Mouse (Mus musculus) hindbrain, embryonic 10.5 days (tissue): ENCODE results near the gene D330020A13Rik. TPM values are rescaled to one million over a fixed set of nuclear protein-coding genes. Genes with fewer than 3 reads are reported as not detected.
A peak's percentile ranks its signal among the peaks of the same experiment; 100 is the strongest.

Source experiments
- DNase-seq: peaks from one replicate; pipeline ENCODE4 v3.0.0-alpha.2; 2017; ENCODE audit warnings: low spot score
- H3K27ac ChIP-seq: fragments of 300-500 bp; sonication (generic); 2 replicates; pipeline ENCODE4 v1.5.1; 2016; ENCODE audit warnings: mild to moderate bottlenecking, moderate library complexity
- H3K27me3 ChIP-seq: fragments of 300-500 bp; sonication (generic); 2 replicates; pipeline ENCODE4 v1.6.1; 2016; ENCODE audit warnings: mild to moderate bottlenecking; ENCODE audit not compliant: poor library complexity, insufficient read depth, severe bottlenecking
- H3K36me3 ChIP-seq: fragments of 300-500 bp; sonication (generic); 2 replicates; pipeline ENCODE4 v1.6.1; 2016; ENCODE audit warnings: mild to moderate bottlenecking, moderate library complexity
- H3K4me1 ChIP-seq: fragments of 300-500 bp; sonication (generic); replicated peaks from 2 replicates; pipeline ENCODE4 v1.6.1; 2016; ENCODE audit warnings: mild to moderate bottlenecking
- H3K4me3 ChIP-seq: fragments of 300-500 bp; sonication (generic); 2 replicates; pipeline ENCODE4 v1.5.1; 2016; ENCODE audit warnings: mild to moderate bottlenecking, moderate library complexity
- H3K9me3 ChIP-seq: fragments of 300-500 bp; sonication (generic); 2 replicates; pipeline ENCODE4 v1.6.1; 2016; ENCODE audit warnings: mild to moderate bottlenecking, moderate library complexity
- WGBS: fragments of 180-500 bp; shearing (Covaris S2); methylation state at CpG from one replicate; pipeline ENCODE4 v1.1.7; 2016; 5-methylcytosine and 5-hydroxymethylcytosine counted together
- polyA plus RNA-seq: library from polyadenylated mRNA; unstranded; fragments of >200 nt; fragmentation: Nextera tagmentation; extraction: Ambion mirVana; gene quantifications from 2 replicates; pipeline ENCODE4 v1.2.1, GENCODE M21; 2016

D330020A13Rik gene
- polyA plus RNA-seq, result not detected in 2 replicates

GRCm38 (mm10) chr6:120294056-120294784 lies at the start of gene D330020A13Rik, which contains the start of gene B4galnt3:
TSS of gene D330020A13Rik (plus strand) at chr6:120294364.
TSS of gene B4galnt3 (minus strand) at chr6:120294559.
- peaks cover 47% of the 10 kb centered on the region for H3K27me3 ChIP-seq
- no peaks in the 10 kb centered on the region for H3K9me3 ChIP-seq
- peak within 1 kb of the TSS; percentile 79 for H3K4me3 ChIP-seq
- H3K36me3 ChIP-seq, result no peaks in the 10 kb centered on the region
- peak; percentile 66 for DNase-seq
- H3K4me1 ChIP-seq, result peaks cover 15% of the 10 kb centered on the region
- peak within 1 kb of the TSS; percentile 81 for H3K27ac ChIP-seq
- WGBS, result under 1% methylated on average over 79 of the region's 79 CpGs

GRCm38 (mm10) chr6:120246676-120247075 lies 47.5 kb upstream of the D330020A13Rik start:
- Histone ChIP-seq H3K4me3 (no peak overlapping the region), H3K36me3 (no peaks in the 10 kb centered on the region), H3K9me3 (no peaks in the 10 kb centered on the region), H3K27ac (no peak overlapping the region), H3K4me1 (no peaks in the 10 kb centered on the region), H3K27me3 (no peaks in the 10 kb centered on the region)
- DNase-seq, result no peak
- WGBS, result 87% methylated on average over 5 of the region's 5 CpGs

GRCm38 (mm10) chr6:120249831-120250230 lies 44.3 kb upstream of the D330020A13Rik start:
- Histone ChIP-seq H3K27ac (no peak overlapping the region), H3K4me1 (peaks cover 4% of the 10 kb centered on the region), H3K4me3 (no peak overlapping the region), H3K36me3 (no peaks in the 10 kb centered on the region), H3K9me3 (no peaks in the 10 kb centered on the region), H3K27me3 (no peaks in the 10 kb centered on the region)
- no peak for DNase-seq
- 76% methylated on average over 5 of the region's 5 CpGs for WGBS

- no peak for DNase-seq
- Histone ChIP-seq H3K36me3 (no peaks in the 10 kb centered on the region), H3K27ac (no peak overlapping the region), H3K27me3 (no peaks in the 10 kb centered on the region), H3K4me3 (no peak overlapping the region), H3K4me1 (peaks cover 8% of the 10 kb centered on the region), H3K9me3 (no peaks in the 10 kb centered on the region)
- 84% methylated on average over 7 of the region's 7 CpGs for WGBS
These were observed 43.2 kb upstream of the D330020A13Rik start for GRCm38 (mm10) chr6:120251010-120251409.

- Histone ChIP-seq H3K27ac (no peak overlapping the region), H3K4me1 (peaks cover 13% of the 10 kb centered on the region), H3K4me3 (no peak overlapping the region), H3K27me3 (no peaks in the 10 kb centered on the region), H3K36me3 (no peaks in the 10 kb centered on the region), H3K9me3 (no peaks in the 10 kb centered on the region)
- 84% methylated on average over 2 of the region's 2 CpGs for WGBS
- DNase-seq, result no peak
These were observed 41.4 kb upstream of the D330020A13Rik start for GRCm38 (mm10) chr6:120252741-120253140.

GRCm38 (mm10) chr6:120254640-120255039 lies 39.5 kb upstream of the D330020A13Rik start:
- no peaks in the 10 kb centered on the region for H3K9me3 ChIP-seq
- no peaks in the 10 kb centered on the region for H3K27me3 ChIP-seq
- 63% methylated on average over 4 of the region's 4 CpGs for WGBS

GRCm38 (mm10) chr6:120255144-120255543 lies 39.0 kb upstream of the D330020A13Rik start:
- Histone ChIP-seq H3K4me1 (peaks cover 16% of the 10 kb centered on the region), H3K9me3 (no peaks in the 10 kb centered on the region), H3K27me3 (no peaks in the 10 kb centered on the region), H3K27ac (no peak overlapping the region), H3K36me3 (no peaks in the 10 kb centered on the region), H3K4me3 (no peak overlapping the region)
- DNase-seq, result no peak
- WGBS, result 73% methylated on average over 4 of the region's 4 CpGs

More at GRCm38 (mm10) chr6:120254640-120255039, 39.5 kb upstream of the D330020A13Rik start:
- no peak for DNase-seq
- Histone ChIP-seq H3K4me3 (no peak overlapping the region), H3K4me1 (peaks cover 15% of the 10 kb centered on the region), H3K27ac (no peak overlapping the region), H3K36me3 (no peaks in the 10 kb centered on the region)

- 90% methylated on average over 12 of the region's 12 CpGs for WGBS
- H3K27me3 ChIP-seq, result no peaks in the 10 kb centered on the region
- peaks cover 16% of the 10 kb centered on the region for H3K4me1 ChIP-seq
- H3K36me3 ChIP-seq, result no peaks in the 10 kb centered on the region
- no peak overlapping the region for H3K4me3 ChIP-seq
- H3K9me3 ChIP-seq, result no peaks in the 10 kb centered on the region
- DNase-seq, result no peak
- H3K27ac ChIP-seq, result no peak overlapping the region
These were observed 38.5 kb upstream of the D330020A13Rik start for GRCm38 (mm10) chr6:120255701-120256100.

- no peaks in the 10 kb centered on the region for H3K27me3 ChIP-seq
- H3K4me1 ChIP-seq, result peaks cover 16% of the 10 kb centered on the region
- no peak overlapping the region for H3K27ac ChIP-seq
- WGBS, result 59% methylated on average over 5 of the region's 5 CpGs
- no peaks in the 10 kb centered on the region for H3K36me3 ChIP-seq
- H3K4me3 ChIP-seq, result no peak overlapping the region
- no peak for DNase-seq
- no peaks in the 10 kb centered on the region for H3K9me3 ChIP-seq
These were observed 37.7 kb upstream of the D330020A13Rik start for GRCm38 (mm10) chr6:120256431-120256935.

- Histone ChIP-seq H3K4me3 (no peak overlapping the region), H3K36me3 (no peaks in the 10 kb centered on the region), H3K27ac (no peak overlapping the region; the same call in 1 of the 2 replicates), H3K27me3 (no peaks in the 10 kb centered on the region), H3K9me3 (no peaks in the 10 kb centered on the region), H3K4me1 (peaks cover 31% of the 10 kb centered on the region)
- DNase-seq, result no peak
- WGBS, result 32% methylated on average over 9 of the region's 9 CpGs
These were observed 34.7 kb upstream of the D330020A13Rik start for GRCm38 (mm10) chr6:120259481-120259880.

GRCm38 (mm10) chr6:120262886-120263531 lies 31.2 kb upstream of the D330020A13Rik start:
- no peaks in the 10 kb centered on the region for H3K36me3 ChIP-seq
- no peak overlapping the region for H3K27ac ChIP-seq
- DNase-seq, result no peak
- peaks cover 19% of the 10 kb centered on the region for H3K4me1 ChIP-seq
- no peak overlapping the region for H3K4me3 ChIP-seq
- H3K9me3 ChIP-seq, result no peaks in the 10 kb centered on the region
- no peaks in the 10 kb centered on the region for H3K27me3 ChIP-seq
- 65% methylated on average over 12 of the region's 12 CpGs for WGBS

GRCm38 (mm10) chr6:120263608-120264007 lies 30.6 kb upstream of the D330020A13Rik start:
- no peaks in the 10 kb centered on the region for H3K27me3 ChIP-seq
- H3K4me3 ChIP-seq, result no peak overlapping the region
- H3K9me3 ChIP-seq, result no peaks in the 10 kb centered on the region
- no peak for DNase-seq
- no peaks in the 10 kb centered on the region for H3K36me3 ChIP-seq
- 78% methylated on average over 7 of the region's 7 CpGs for WGBS
- peaks cover 19% of the 10 kb centered on the region for H3K4me1 ChIP-seq
- H3K27ac ChIP-seq, result no peak overlapping the region

GRCm38 (mm10) chr6:120264151-120264550 lies 30.0 kb upstream of the D330020A13Rik start:
- H3K4me3 ChIP-seq, result no peak overlapping the region
- 61% methylated on average over 6 of the region's 6 CpGs for WGBS
- no peak for DNase-seq
- peaks cover 19% of the 10 kb centered on the region for H3K4me1 ChIP-seq
- H3K27me3 ChIP-seq, result no peaks in the 10 kb centered on the region
- H3K36me3 ChIP-seq, result no peaks in the 10 kb centered on the region
- no peaks in the 10 kb centered on the region for H3K9me3 ChIP-seq
- no peak overlapping the region for H3K27ac ChIP-seq
